Mouse (Mus musculus): ENCODE data around the gene Rapgef6.

The Rapgef6 gene

DNA sequence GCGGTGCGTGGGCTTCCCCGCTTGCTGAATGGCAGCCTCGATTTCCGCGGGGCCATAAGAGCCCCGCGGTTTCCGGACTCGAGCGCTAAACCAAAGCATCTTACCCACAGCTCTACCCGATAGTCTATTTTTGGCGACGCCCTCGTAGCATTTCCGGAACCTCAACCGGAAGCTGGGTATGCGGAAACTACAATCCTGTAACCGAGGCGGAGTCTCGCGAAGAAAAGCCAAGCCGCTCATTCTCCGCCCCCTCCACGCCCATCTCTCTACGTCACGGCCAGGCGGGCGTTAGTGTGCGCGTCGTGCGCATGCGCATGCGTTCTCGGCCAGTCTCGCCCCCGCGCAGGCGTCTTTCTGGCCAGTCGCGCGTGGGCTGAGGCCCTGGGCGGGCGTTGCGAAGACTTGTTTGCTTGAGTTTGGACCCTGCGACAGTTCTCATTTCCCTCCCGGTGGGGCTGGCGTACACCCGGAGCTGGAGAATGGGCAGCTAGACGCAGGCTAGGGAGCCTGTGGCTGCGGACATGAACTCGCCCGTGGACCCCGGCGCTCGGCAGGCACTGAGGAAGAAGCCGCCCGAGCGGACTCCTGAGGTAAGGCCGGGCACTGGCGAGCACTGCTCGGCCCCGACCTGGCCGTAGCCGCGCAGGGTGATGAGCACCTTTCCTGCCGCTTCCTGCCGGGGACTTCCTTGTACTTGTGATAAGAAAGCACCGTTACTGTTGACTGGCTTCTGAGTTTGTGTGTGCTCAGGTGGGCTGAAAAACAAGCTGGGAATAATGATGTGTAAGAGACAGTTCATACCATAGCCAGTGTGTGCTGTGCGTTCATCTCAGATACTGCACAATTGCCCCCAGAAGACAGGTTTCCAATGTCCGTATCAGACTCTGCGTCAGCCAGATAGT is at the start of gene Rapgef6:
TSS of gene Rapgef6 (plus strand) at position 319 of the 902 bp plus-strand sequence.
- DNase-seq (ENCODE audit: low read depth, low spot score): peak; percentile 99

DNA sequence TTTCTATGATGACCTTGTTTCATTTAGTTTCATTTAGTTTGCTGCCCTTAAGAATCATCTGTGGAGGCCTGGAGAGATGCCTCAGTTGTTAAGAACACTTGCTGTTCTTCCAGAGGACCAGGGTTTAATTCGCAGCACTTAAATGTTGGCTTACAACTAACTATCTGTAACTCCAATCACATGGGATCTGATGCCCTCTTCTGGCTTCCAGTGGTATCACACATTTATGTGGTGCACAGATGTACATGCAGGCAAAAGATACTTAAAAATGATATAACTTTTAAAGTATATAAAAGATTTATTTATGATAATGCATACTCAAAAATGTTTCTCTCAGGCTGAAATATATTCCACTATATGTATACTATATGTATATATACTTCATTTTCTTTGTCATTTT is 44.2 kb upstream of the Rapgef6 start:
- DNase-seq (ENCODE audit: low read depth, low spot score): peak; percentile 62

- DNase-seq (ENCODE audit: low read depth, low spot score): no peak
These were observed 36.6 kb upstream of the Rapgef6 start for GRCm38 (mm10) chr11:54486041-54486440.

- DNase-seq (ENCODE audit: low read depth, low spot score): no peak
These were observed 30.6 kb upstream of the Rapgef6 start for GRCm38 (mm10) chr11:54491946-54492558.

DNA sequence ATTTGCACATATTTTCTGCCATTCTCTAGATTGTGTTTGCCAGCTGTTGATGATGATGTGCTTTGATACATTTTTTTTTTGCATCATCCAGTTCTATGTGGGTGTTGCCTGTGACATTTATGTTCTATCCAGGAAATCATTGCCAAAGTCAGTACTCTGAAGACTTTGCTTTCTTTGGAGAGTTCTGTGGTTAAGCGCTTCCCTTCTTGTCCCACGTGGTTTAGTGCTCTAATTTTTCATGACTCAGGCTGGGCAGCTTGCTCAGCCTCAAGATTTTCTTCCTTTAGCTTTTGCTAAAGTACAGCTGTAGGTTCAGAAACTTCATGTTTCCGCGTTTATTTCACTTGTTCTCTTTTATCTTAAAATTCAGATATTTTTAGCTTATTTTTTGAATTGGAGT is 30.1 kb upstream of the Rapgef6 start:
- DNase-seq (ENCODE audit: low read depth, low spot score): no peak

- no peak for DNase-seq (ENCODE audit: low read depth, low spot score)
These were observed 22.8 kb upstream of the Rapgef6 start for GRCm38 (mm10) chr11:54499838-54500237.

DNA sequence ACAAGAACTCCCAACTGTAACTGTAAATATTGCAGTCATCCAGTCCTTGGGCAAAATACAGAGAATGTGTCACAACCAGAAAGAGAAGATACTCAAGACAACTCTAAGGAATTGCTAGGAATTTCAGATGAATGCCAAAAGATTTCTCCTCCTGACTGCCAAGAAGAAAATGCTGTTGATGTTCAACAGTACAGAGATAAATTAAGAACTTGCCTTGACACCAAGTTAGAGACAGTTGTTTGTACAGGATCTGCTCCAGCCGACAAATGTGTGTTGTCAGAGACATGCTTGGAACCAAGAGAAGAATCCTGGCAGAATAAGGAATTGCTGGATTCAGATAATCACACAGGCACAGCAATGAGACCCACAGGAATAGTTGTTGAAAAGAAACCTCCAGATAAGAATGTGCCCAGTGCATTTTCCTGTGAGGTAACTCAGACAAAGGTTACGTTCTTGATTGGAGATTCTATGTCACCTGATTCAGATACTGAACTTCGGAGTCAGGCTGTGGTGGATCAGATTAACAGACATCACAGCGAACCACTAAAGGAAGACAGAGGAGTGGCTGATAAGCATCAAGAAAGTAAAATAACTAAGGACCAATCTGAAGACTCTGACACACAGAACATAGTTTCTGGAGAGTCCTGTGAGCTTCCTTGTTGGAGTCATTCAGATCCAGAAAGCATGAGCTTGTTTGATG is 20.0 kb upstream of the Rapgef6 start:
- no peak for DNase-seq (ENCODE audit: low read depth, low spot score)

DNA sequence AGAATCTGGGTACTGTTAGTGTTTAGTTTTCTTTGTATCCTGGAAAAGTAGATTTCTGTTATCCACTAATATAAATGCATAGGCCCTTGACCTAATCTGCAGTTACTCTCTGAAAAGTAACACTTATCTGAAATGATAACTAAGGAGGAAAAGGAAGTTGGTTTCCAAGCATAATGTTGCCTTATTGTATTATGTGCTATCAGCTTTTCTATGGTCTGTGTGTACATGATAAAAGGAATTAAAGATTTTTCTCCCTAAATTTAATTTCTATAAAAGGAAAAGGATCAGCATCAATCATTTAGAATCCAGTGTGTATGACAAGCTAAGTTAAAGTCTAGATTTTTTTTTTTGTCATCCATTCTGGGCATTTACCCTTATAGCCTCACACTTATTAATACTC is 9.1 kb upstream of the Rapgef6 start:
- DNase-seq (ENCODE audit: low read depth, low spot score): no peak

- DNase-seq (ENCODE audit: low read depth, low spot score): no peak
These were observed 619 bp upstream of the Rapgef6 start for GRCm38 (mm10) chr11:54521927-54522528.

DNA sequence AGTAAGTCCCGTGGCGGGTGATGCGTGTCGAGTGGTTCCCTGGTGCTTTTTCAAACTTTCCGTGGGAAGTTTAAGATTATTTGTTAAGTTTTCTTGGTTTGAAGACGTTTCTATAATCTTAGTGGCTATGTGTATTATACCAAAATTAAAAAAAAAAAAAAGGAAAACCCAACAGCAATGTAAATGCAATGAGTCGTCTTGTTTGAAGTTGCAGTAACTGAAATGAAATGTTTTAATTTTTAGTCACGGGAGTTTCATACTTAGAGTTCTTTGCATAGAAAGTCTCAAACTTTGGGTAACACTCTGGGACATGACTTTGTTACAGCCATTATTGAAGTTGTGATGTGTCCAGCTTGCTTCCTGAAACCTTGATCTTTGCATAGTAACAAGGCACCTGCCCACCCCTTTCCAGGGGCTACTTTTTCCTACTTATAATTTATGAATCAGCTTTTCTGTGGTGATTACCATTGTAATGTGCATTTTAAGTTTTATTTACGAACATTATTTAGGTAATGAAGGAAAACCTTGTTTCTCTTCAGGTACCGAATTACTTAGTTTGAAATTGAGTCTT is 869 bp downstream of the Rapgef6 start:
- no peak for DNase-seq (ENCODE audit: low read depth, low spot score)

DNA sequence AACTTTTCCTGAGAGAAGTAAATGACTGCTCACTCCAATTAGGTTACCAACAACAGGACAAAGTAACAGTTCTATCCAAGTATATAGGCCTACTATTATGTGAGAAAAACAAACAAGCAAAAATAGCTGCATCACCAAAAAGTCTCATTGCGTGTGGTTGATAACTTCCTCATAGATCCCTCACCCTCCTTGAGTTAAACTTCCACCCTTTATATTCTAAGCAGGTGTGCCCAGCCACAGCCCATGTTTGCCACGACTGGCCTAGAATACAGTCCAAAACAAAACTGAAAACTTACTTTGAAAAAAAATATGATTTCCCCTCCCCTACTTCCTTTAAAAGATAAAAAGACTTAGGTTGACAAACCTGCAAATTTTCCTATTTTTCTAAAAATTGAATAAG is 5.4 kb downstream of the Rapgef6 start:
- DNase-seq (ENCODE audit: low read depth, low spot score): no peak

GRCm38 (mm10) chr11:54530391-54530790 is 7.7 kb downstream of the Rapgef6 start:
- no peak for DNase-seq (ENCODE audit: low read depth, low spot score)

GRCm38 (mm10) chr11:54530916-54531315 is 8.3 kb downstream of the Rapgef6 start:
- DNase-seq (ENCODE audit: low read depth, low spot score): peak; percentile 14

- DNase-seq (ENCODE audit: low read depth, low spot score): no peak
These were observed 11.2 kb downstream of the Rapgef6 start for GRCm38 (mm10) chr11:54533834-54534233.

DNA sequence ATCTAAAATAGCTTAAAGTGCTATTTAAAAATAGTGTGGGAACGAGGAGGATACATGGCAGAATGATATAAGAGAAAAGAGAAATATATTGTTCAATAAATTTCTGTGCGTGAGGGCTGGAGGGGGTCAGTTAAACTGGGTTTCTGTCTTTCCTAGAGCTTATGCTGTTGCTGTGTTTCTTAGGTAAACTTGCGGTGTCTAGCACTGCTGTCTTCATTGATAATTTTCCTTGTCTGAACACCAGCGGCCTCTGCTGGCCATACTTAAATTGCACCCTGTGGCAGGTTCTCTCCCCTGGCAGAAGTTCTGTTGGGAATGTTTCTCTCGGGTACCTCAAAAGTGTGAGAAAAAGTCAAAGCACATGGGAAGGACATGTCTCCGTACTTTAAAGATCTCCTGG is 12.2 kb downstream of the Rapgef6 start:
- peak; percentile 77 for DNase-seq (ENCODE audit: low read depth, low spot score)

DNA sequence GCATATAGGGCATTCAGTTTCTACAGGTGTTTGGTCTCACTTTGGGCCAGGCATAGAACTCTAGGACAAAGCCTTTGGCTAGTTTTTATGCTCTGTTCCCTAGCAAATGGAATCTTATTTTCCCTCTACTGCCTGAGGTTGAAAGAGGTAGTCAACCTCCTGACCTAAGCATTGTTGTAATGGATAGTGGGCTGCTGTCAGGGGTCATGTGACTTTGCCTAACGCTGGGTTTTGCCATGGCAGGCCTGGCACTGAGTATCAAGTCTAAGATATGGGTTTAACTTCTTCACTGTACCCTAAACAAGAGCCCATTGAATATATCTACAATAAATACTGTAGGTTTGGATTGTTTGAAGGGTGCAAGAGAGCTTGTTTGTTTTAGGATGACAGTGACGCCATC is 16.4 kb downstream of the Rapgef6 start:
- no peak for DNase-seq (ENCODE audit: low read depth, low spot score)

GRCm38 (mm10) chr11:54539486-54539885 is 16.8 kb downstream of the Rapgef6 start:
- no peak for DNase-seq (ENCODE audit: low read depth, low spot score)

DNA sequence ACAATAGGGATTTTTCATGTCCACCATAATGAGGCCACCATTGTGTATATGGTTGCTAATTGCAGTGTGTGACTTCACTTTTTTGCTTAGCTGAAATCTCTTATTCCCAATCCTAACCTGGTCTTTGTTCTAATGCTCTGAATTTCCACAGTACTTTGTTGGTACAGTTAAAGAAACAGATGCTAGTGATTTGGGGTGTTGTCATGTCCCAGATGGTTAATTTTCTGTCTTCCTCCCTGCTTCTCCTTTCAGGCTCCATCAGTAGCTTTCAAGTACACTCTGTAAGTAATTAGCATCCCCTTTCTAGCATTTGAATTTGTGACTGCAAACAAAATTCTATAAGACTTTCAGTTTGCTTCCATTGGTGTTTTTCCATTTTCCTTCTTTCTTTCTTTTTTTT is 17.7 kb downstream of the Rapgef6 start:
- no peak for DNase-seq (ENCODE audit: low read depth, low spot score)

DNA sequence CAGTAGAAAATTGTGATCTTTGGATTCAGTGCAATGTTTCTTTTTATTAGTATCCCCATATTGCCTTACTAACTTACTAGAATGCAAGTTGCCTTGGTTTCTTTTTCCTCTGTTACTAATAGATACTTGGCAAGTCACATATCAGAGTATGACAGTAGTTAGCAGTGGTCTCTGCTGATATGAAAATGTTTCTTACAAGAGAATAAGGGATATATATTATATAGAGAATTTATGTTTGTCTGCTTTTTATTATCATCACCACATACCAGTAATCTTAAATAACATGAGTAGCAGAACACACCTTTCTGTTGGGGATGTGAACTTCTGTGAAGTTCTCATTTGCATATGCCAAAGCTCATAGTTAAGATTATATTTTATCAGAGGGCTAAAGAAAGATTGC is 19.8 kb downstream of the Rapgef6 start:
- DNase-seq (ENCODE audit: low read depth, low spot score): no peak

DNA sequence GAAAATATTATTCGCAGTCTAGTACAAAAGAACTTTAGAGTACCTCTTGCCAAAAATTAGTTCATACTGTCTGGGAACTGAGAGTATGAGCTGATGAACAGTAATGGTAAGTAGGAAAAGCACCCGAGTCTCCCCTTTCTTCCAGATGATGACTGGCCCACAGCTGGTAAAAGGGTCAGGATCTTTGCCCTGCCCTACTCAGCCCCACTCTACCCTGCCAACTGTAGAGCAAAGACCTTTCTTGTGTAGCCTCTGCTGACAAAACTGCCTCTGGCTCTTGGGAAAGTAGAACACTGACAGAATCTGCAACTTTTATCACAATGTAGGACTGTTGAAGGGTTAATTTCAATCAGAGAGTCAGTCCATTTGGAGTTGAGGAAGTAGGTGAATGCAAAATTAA is 32.3 kb downstream of the Rapgef6 start:
- no peak for DNase-seq (ENCODE audit: low read depth, low spot score)

DNA sequence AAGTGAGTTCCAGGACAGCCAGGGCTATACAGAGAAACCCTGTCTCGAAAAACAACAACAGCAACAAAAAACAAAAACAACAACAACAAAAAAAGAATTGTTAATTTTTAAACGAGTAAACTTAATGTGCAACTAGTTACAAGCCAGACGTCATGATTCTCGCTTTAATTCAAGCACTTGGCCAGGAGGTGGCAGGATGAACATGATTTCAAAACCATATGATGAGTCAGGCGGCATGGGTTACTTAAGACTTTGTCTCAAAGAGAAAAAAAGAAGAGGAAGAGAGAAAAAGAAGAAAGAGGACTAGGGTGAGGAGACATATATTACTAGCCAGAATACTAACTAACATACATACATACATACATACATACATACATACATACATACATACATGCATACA is 40.1 kb downstream of the Rapgef6 start:
- peak; percentile 16 for DNase-seq (ENCODE audit: low read depth, low spot score)

DNA sequence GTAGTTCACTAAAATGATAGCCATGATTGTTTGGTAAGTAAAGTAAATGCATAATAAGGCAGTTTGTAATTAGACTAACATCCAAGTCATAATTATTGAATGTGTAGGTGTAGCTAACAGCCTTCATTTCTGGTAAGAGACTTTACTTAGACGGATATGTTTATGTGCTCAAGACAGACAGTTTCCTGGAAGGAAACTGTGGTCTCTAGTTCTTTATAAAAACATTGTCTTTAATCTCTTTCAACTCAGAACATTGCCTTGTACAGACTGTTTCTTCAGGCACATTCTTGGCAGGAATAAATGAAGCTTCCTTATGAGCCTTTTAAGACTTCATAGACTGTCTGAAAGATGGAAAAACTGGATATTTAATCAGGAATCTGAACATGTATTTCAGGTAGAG is 45.3 kb downstream of the Rapgef6 start:
- no peak for DNase-seq (ENCODE audit: low read depth, low spot score)

Data from ZHBTc4 (cell line).